Mouse (Mus musculus) lung, embryonic 14.5 days (tissue): ENCODE measurements around the gene Gm20708. TPM values are rescaled to one million over a fixed set of nuclear protein-coding genes. Genes with fewer than 3 reads are reported as not detected.
"Not testable (repeated sequence)": the region's sequence is repeated elsewhere in the genome, so short reads cannot be mapped to it uniquely, and the experiment has no call there.

Experiments
- ATAC-seq: fragments of 200-750 bp; cut with Nextera tagmentation; 2 replicates; pipeline ENCODE4 v1.8.0; 2017; ENCODE audit warnings: mild to moderate bottlenecking, moderate TSS enrichment, moderate library complexity; ENCODE audit not compliant: insufficient read depth
- DNase-seq: peaks from one replicate; pipeline ENCODE4 v3.0.0-alpha.2; 2015
- H3K27ac ChIP-seq: fragments of 300-500 bp; sonication (generic); 2 replicates; pipeline ENCODE4 v1.5.1; 2014; ENCODE audit warnings: low read depth, mild to moderate bottlenecking, moderate library complexity
- H3K27me3 ChIP-seq: fragments of 300-500 bp; sonication (generic); 2 replicates; pipeline ENCODE4 v1.6.1; 2014; ENCODE audit warnings: low read length, control low read depth; ENCODE audit not compliant: insufficient read depth
- H3K36me3 ChIP-seq: fragments of 300-500 bp; sonication (generic); 2 replicates; pipeline ENCODE4 v1.6.1; 2014; ENCODE audit warnings: control low read depth; ENCODE audit not compliant: insufficient read depth
- H3K4me1 ChIP-seq: fragments of 300-500 bp; sonication (generic); 2 replicates; pipeline ENCODE4 v1.6.1; 2014; ENCODE audit warnings: antibody characterized with exemption, control low read depth; ENCODE audit not compliant: insufficient read depth
- H3K4me2 ChIP-seq: fragments of 300-500 bp; sonication (generic); 2 replicates; pipeline ENCODE4 v1.6.1; 2014; ENCODE audit warnings: mild to moderate bottlenecking
- H3K4me3 ChIP-seq: fragments of 300-500 bp; sonication (generic); 2 replicates; pipeline ENCODE4 v1.5.1; 2014; ENCODE audit warnings: low read depth, low read length
- H3K9ac ChIP-seq: fragments of 300-500 bp; sonication (generic); 2 replicates; pipeline ENCODE4 v1.6.1; 2014
- H3K9me3 ChIP-seq: fragments of 300-500 bp; sonication (generic); 2 replicates; pipeline ENCODE4 v1.6.1; 2016; ENCODE audit warnings: low read depth, low read length, control low read depth
- CTCF ChIP-seq: IDR thresholded peaks from 2 replicates; pipeline ENCODE4 v1.5.1; 2016; ENCODE audit warnings: antibody characterized with exemption, low read depth
- WGBS: fragments of 180-500 bp; shearing (Covaris S2); extraction: QIAGEN DNeasy Blood & Tissue Kit; methylation state at CpG from one replicate; pipeline ENCODE4 v1.1.7; 2014; 5-methylcytosine and 5-hydroxymethylcytosine counted together
- polyA plus RNA-seq: library from polyadenylated mRNA; unstranded; fragments of >200 nt; fragmentation: Nextera tagmentation; extraction: Ambion mirVana; gene quantifications from 2 replicates; pipeline ENCODE4 v1.2.1, GENCODE M21; 2014

Gene Gm20708
- polyA plus RNA-seq, 1 experiment from 2014 or later: 0.30 TPM

DNA sequence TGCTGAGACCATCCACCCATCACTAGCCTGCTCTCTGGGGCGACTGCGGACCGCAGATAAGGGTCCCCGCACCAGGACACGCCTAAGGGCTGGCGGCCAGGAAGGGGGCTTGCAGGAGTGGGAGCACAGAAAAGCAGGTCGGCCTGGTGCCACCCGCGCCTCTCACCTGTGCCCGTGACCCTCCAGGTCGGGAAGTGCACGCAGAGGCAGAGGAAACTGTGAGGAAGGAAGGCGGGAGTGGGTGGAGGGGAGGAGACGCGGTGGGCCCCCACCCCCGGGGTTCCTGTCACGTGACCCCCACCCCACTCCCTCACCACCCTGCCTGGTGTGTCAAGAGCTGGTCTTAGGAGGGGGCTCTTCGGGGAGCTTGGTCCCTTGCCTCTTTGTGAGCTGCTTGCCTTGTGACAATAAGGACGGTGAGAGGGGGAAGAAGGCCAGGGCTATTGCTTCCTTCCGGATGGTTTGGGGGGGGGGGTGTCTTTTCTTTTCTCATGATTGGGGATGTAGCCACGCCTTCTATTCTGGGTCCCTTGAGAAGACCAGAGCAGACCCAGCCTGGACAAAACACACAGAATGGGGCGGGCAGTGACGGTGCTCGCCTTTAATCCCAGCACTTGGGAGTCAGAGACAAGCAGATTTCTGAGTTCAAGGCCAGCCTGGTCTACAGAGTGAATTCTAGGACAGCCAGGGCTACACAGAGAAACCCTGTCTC is 27.3 kb upstream of the Gm20708 start, which contains the start of the genes Tmc8 and Tmc6:
Tmc8 (plus strand) TSS at position 84 of the 712 bp plus-strand sequence.
Tmc6 (minus strand) TSS at position 206 of the 712 bp plus-strand sequence.
- no peak for ATAC-seq
- no peak for TF ChIP-seq CTCF

DNA sequence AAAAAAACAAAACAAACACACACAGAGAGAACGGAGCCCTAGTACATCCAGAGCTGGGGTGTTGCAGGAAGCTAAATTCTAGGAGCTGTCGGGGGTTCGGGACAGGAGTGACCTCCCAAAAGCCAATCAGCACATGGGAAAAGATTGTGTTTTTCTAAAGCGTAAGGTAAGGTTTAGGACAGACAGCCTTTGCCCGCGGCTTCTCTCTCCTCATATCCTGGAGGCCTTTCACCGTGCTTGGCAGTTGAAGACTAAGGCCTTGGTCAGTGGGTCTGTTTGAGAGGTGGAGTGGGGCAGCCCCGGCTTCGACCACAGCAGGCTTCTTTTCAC is 26.8 kb upstream of the Gm20708 start:
- peak overlapping the region; percentile 50 for H3K4me3 ChIP-seq
- no peaks in the 10 kb centered on the region for H3K9me3 ChIP-seq
- H3K4me1 ChIP-seq: peaks cover 28% of the 10 kb centered on the region
- ATAC-seq: no peak
- 45% methylated on average over 9 of the region's 9 CpGs for WGBS
- peak overlapping the region; percentile 89 for H3K27ac ChIP-seq
- DNase-seq: no peak
- peak overlapping the region; percentile 54 for H3K9ac ChIP-seq
- 0 out of 2 replicates have a peak, but pooled peaks cover 6% of the 10 kb centered on the region for H3K36me3 ChIP-seq
- TF ChIP-seq CTCF: no peak
- H3K4me2 ChIP-seq: peak overlapping the region; percentile 98
- H3K27me3 ChIP-seq: no peaks in the 10 kb centered on the region

More for the DNA sequence above, 27.3 kb upstream of the Gm20708 start, which contains the start of the genes Tmc8 and Tmc6:
- Histone ChIP-seq H3K9ac (peak within 1 kb of the TSS; percentile 57), H3K4me2 (peak within 1 kb of the TSS; percentile 98), H3K27ac (peak within 1 kb of the TSS; percentile 89), H3K27me3 (no peaks in the 10 kb centered on the region), H3K9me3 (no peaks in the 10 kb centered on the region), H3K36me3 (0 out of 2 replicates have a peak, but pooled peaks cover 6% of the 10 kb centered on the region), H3K4me1 (peaks cover 28% of the 10 kb centered on the region), H3K4me3 (peak within 1 kb of the TSS; percentile 50)
- DNase-seq: peak; percentile 39
- 45% methylated on average over 24 of the region's 24 CpGs for WGBS

GRCm38 (mm10) chr11:117783089-117783488 is 26.4 kb upstream of the Gm20708 start:
- no peaks in the 10 kb centered on the region for H3K27me3 ChIP-seq
- peaks cover 28% of the 10 kb centered on the region for H3K4me1 ChIP-seq
- no peaks in the 10 kb centered on the region for H3K9me3 ChIP-seq
- peak; percentile 80 for DNase-seq
- H3K27ac ChIP-seq: peak overlapping the region; percentile 89
- H3K9ac ChIP-seq: peak overlapping the region; percentile 54
- ATAC-seq: 0 out of 2 replicates have a peak, but pooled peaks have one; percentile 7
- WGBS: 5% methylated on average over 31 of the region's 31 CpGs
- peak overlapping the region; percentile 98 for H3K4me2 ChIP-seq
- TF ChIP-seq CTCF: peak; percentile 68
- H3K36me3 ChIP-seq: 0 out of 2 replicates have a peak, but pooled peaks cover 2% of the 10 kb centered on the region
- H3K4me3 ChIP-seq: peak overlapping the region; percentile 50

- DNase-seq: peak; percentile 46
- no peak overlapping the region for H3K27ac ChIP-seq
- ATAC-seq: no peak
- peak overlapping the region; percentile 98 for H3K4me2 ChIP-seq
- WGBS: 40% methylated on average over 10 of the region's 10 CpGs
- peaks cover 28% of the 10 kb centered on the region for H3K4me1 ChIP-seq
- peak overlapping the region; percentile 54; the same call in 1 of the 2 replicates for H3K9ac ChIP-seq
- TF ChIP-seq CTCF: no peak
- H3K36me3 ChIP-seq: no peaks in the 10 kb centered on the region
- no peaks in the 10 kb centered on the region for H3K27me3 ChIP-seq
- H3K9me3 ChIP-seq: no peaks in the 10 kb centered on the region
- peak overlapping the region; percentile 50 for H3K4me3 ChIP-seq
Measured at GRCm38 (mm10) chr11:117783683-117784309, 25.7 kb upstream of the Gm20708 start.

- 10% methylated on average over 10 of the region's 10 CpGs for WGBS
- no peak overlapping the region for H3K9ac ChIP-seq
- H3K36me3 ChIP-seq: no peaks in the 10 kb centered on the region
- DNase-seq (peak; percentile 70), ATAC-seq (no peak)
- H3K4me2 ChIP-seq: no peak overlapping the region
- no peaks in the 10 kb centered on the region for H3K9me3 ChIP-seq
- H3K4me1 ChIP-seq: peaks cover 5% of the 10 kb centered on the region; the same call in 1 of the 2 replicates
- TF ChIP-seq CTCF: peak; percentile 74
- no peak overlapping the region for H3K27ac ChIP-seq
- no peak overlapping the region for H3K4me3 ChIP-seq
- 0 out of 2 replicates have a peak, but pooled peaks cover 3% of the 10 kb centered on the region for H3K27me3 ChIP-seq
Measured at GRCm38 (mm10) chr11:117786294-117786693, 23.2 kb upstream of the Gm20708 start.

DNA sequence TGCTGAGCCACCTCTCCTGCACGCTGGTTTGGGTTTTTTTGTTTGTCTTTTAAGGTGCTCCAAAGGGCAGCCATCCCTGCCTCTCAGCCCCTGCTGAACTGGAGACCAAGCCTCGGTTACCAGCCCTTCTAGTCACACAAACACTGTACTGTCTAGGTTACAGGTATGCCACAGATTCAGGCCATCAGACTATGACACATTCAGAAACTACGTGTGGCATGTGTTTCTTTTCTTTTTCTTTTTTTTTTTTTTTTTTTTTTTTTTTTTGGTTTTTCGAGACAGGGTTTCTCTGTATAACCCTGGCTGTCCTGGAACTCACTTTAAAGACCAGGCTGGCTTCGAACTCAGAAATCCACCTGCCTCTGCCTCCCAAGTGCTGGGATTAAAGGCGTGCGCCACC is 21.0 kb upstream of the Gm20708 start:
- H3K9me3 ChIP-seq, H3K9ac ChIP-seq, H3K4me3 ChIP-seq, DNase-seq, ATAC-seq, H3K27ac ChIP-seq, H3K36me3 ChIP-seq, H3K4me2 ChIP-seq, H3K4me1 ChIP-seq, H3K27me3 ChIP-seq: not testable (repeated sequence)
- WGBS: 69% methylated on average over 7 of the region's 7 CpGs

GRCm38 (mm10) chr11:117790286-117790685 is 19.2 kb upstream of the Gm20708 start:
- Histone ChIP-seq H3K9ac (no peak overlapping the region; the same call in 1 of the 2 replicates), H3K4me3 (no peak overlapping the region; the same call in 1 of the 2 replicates), H3K9me3 (no peaks in the 10 kb centered on the region), H3K36me3 (no peaks in the 10 kb centered on the region), H3K4me2 (peak overlapping the region; percentile 48), H3K27me3 (0 out of 2 replicates have a peak, but pooled peaks cover 3% of the 10 kb centered on the region), H3K4me1 (peaks cover 4% of the 10 kb centered on the region; the same call in 1 of the 2 replicates), H3K27ac (no peak overlapping the region)
- 9% methylated on average over 14 of the region's 14 CpGs for WGBS
- DNase-seq (peak; percentile 83), ATAC-seq (peak; percentile 65)
- TF ChIP-seq CTCF: peak; percentile 87
